Mouse (Mus musculus): ENCODE results near the gene Rara.

GRCm38 (mm10) chr11:98905033-98905432 lies 22.6 kb upstream of the Rara start:
- no peak for TF ChIP-seq CTCF (IDR thresholded peaks at IDR 0.05; ENCODE audit: low read depth)
- peak; percentile 88 for TF ChIP-seq EP300 (optimal IDR thresholded peaks at IDR 0.05)

Measured in stomach, postnatal 0 days (tissue).